Mouse (Mus musculus) fat pad, adult 2 months (tissue): ENCODE results near the gene Nek1.

Experiments used
- DNase-seq: peaks from one replicate; pipeline ENCODE4 v3.0.0-alpha.2; 2011; ENCODE audit warnings: low read depth, low spot score; ENCODE audit errors: extremely low read depth

The Nek1 gene

DNA sequence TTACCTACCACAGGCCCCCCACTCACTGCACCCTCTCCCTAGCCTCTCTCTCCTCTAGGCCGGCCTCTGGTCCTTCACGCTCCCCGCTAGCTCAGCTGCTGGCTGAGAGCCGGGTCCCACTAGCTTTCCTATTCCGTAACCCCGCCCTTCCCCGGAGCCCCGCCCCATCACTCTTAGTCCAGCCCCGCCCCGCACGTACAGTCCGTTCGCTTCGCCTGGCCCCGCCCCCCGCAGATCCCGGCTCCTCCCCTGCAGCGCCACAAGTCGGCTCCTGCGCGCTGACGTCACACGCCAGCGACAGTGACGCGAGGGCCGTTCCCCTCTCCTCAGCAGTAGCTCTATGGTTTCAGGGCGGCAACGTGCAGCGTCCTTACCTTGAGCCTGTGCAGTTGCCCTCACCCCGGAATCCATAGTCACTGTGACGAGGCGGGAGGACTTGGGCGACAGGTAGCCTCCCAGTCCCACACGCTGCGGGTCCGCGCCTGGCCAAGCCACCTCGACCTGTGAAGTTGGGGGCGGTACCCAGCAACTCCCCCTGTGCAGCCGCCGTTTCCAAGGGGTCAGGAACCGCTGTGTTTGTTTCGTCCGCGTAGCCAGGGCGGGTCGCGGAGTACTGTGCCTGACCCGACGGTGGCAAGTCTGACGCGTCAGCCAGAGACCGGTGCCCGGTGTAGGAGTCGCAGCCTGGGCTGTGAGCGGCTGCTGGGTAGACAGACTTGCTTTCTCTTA is at the start of gene Nek1:
Gene Nek1, plus strand, starts transcription at position 286 of the 729 bp plus-strand sequence.
- DNase-seq = peak; percentile 70

DNA sequence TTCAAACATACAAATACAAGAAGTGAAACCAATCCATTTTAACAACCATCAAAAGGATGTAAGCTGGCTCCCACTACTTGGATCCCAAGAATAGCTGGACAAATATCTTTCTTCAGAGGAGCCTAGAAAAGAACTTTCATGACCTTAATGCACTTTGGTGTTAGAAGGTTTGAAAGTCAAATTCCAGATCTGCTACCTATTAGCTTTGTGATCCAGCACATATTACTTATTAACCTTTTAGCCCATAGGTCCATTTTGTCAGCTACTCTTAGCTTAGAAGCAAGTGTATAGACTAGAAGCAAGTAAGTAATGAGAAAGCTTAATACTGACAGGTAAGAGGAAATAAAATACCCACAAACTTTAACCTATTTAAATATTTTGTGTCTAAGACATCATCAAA is 45.5 kb upstream of the Nek1 start:
- no peak for DNase-seq

DNA sequence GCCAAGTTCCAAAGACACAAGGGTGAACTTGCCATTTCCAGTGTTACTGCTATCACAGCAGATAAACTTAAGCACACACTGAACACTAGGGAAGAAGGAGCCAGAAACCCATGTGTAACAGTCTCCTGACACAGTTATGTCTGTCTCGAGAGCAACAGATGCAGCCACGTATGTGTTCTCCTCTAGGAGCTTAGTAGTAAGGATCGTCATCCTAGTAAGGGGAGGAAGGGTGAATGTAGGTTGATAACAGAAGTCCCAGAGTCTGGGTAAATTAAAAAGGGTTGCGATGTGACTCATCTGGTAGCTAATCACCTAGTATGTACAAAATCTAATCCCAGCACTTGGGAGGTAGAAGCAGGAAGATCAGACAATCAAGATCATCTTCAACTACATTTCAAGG is 43.1 kb upstream of the Nek1 start:
- DNase-seq = no peak

DNA sequence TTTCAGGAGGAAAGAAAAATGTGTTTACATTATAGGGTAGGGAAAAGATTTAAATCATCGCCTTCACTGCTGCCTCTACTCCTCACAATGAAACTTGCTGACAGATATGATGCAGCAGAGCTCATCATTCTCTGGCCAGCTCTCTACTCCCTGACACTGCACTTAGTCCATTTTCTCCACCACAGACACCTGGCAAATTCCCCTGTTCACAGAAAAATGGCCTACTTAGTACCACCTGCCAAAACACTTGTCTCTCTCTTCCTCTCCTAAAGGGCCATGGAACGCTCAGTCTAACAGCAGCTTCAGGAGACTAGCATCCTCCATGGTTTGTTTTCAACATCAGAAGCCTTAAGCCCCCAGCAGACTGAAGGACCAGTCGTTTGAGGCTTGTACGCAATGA is 41.7 kb upstream of the Nek1 start:
- DNase-seq = no peak

DNA sequence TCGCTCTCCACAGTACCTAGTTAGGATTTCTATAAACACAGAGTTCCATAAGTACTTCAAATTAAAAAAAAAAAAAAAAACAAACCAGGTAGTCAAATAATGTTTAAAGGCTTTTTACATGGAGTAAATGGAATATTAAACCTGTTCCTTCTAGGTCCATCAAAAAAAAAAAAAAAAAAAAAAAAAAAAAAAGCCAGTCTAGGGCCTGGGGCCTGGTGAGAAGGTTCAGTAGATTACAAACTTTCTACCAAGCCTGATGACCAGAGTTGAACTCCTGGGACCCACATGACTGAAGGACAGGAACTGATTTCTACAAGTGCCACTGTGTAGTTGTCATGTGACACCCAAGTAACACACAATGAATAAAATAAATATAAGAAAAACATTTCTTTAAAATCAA is 41.2 kb upstream of the Nek1 start:
- DNase-seq = no peak

DNA sequence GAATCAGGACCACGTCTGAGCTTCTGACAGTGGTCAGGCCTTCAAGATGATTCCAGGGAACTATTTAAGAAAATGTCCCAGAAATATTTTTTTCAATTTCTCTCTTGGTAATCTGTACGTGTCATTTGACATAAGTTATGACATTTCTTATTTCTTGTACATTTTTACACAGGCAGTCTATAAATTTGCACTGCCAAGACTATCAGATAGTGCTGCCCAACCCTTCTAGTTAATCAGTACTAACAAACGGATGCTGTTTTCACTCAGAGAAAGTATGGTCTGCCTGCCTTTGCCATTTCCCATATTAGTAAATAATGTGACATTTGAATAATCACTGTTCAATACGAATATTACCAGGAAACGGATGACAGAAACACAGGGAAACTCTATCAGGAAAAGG is 40.2 kb upstream of the Nek1 start:
- no peak for DNase-seq

DNA sequence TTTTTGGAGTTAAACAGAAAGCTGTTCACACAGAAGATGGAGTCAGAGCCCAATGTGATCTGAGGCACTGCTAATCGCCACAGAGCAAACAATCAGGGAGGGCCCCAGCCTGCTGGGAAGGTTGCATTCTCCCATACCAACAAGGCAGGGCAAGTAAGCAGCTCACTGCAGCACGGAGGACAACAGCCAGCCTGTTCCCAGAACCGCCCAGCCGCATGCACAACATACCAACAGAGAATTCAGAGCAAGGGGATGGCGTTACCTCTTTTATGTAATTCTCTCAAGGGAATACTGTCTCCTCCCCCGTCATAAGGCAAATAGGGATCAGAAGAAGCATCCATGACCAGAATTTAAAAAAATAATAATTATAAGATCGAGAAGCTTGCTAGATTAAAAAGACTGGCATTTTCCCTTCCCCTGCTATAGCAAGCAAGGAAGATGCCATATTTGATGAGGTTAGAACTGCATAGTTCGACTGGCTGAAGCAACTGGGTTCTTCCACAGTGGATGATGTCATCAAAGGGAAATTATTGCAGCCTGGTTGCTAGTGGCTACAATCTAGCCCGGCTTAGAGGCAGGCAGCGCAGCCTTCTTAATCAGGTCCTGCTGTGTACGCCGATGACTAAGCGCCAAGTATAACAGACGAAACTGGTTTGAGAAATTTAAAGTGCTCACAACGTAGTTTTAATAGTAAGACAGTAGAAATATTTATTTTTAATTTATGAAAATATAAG is 38.5 kb upstream of the Nek1 start:
- peak; percentile 45 for DNase-seq

DNA sequence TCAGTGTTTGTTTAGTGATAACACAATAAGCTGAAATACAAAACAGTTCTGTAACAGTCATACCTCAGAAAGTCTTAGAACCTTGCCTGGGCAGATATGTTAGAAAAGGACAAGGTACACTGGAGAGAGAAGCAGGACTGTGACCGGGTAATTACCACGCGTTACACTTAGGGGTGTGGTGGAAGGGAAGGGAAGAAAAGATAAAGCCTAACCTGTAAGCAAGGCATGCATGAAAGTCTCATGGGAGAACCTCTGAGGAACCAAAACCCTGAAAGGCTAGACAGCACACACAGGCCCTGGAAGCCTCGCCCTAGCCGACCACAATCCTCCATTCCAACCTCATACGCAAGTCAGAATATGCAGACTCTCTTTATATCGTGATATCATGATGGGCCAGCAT is 36.1 kb upstream of the Nek1 start:
- no peak for DNase-seq

DNA sequence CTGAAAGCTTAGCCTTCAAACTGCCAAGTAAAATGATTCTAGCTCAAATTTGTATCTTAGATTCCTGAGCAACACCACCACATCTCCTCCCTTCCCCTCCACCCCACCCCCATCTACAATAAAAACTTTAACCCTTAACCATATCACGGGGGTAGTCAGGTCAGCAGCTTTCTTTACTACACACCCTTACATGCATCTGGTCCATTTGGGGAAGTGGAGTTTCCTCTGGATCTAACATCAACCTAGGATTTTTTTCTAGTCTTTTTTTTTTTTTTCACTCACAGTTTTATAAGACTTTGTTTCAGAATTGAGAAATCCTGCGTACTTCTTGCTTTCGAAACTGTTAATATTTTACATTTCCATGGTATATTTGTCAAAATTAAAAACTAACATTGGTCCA is 30.2 kb upstream of the Nek1 start:
- no peak for DNase-seq

DNA sequence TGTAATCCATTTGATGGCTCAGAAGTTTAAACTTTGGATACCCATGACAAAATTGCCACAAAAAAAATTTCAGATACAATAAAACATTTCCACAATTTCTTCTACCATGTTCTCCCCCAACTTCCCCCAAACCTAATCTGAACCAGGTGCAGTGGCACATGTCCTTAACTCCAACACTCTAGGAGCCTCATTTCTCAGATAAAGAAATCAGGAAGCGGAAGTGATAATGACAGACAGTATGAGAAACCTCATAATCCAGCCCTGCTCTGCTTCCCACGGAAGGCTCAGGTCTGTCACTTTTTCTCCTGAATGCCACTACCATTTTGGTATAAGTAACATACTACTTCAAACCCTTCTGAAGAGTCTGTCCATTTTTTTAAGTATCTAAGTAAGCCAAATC is 29.1 kb upstream of the Nek1 start:
- DNase-seq = no peak

DNA sequence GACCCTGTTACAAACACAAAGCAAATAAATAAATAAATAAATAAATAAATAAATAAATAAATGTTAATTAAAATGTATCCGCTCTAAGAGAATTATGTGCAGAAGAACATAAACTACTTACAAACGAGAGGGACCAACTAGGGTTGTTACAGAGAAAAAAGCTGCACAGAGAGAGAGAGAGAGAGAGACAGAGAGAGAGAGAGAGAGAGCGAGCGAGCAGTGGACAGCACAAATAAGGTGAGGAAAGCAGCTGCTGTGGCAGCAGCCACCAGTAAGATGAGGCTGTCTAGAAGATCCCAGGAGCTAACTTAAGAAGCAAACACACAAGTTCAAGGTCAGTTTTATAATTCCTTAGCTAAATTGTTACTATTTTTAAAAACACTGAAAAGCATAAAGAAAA is 28.5 kb upstream of the Nek1 start:
- DNase-seq = no peak

DNA sequence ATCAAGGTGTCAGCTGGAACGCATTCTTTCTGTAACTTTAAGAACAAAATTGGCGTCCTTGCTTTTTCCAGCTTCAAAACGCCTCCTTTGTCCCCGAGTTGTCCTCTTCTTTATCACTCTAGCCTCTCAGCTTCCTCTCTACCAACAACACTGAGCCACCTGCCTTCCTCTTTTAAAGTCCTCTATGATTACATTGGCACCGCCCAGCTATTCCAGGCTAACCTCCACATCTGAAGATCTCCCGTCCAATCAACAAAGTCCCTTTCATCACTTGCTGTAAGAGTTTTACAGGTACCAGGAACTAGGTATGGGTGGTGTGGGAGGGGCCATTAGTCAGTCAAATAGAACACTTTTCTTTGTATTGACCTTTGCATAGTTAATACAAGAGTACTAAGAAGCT is 27.7 kb upstream of the Nek1 start:
- no peak for DNase-seq

DNA sequence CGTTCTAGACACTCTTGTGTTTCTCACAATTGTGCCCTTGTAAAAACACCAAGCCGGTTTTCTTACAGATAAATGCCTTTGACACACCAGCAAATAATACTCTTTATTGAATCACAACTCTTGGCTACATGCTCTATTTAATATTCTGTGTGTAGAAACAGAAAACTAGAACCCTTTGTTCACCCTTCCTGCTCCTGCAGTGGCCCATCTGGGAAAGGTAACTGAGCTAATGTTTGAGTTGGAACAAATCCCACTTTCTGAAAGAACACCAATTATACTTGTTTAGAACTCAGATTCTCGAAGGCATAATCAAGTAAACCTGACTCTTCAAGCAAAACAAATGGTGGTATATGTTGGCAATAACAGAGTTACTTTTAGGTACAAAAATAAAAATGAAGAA is 27.3 kb upstream of the Nek1 start:
- DNase-seq = no peak

DNA sequence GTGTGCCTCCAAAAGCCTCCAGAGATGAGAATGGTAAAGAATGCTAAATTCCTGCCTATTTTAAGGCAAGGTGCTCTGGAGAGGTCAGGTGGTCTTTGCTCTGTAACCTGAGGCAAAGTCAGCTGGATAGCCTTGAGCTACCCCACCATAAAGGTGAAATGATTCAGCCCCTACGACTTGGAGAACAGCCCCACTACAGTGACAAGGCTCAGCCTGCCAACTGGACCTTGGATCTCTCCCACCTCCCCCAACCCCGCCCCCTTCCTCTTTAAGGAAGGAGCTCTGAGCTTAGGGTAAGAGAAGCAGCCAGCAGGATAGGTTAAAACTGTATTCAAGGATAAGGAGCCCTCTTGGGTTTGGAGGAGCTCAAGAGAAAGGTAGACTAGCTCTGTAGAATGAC is 23.9 kb upstream of the Nek1 start:
- no peak for DNase-seq

DNA sequence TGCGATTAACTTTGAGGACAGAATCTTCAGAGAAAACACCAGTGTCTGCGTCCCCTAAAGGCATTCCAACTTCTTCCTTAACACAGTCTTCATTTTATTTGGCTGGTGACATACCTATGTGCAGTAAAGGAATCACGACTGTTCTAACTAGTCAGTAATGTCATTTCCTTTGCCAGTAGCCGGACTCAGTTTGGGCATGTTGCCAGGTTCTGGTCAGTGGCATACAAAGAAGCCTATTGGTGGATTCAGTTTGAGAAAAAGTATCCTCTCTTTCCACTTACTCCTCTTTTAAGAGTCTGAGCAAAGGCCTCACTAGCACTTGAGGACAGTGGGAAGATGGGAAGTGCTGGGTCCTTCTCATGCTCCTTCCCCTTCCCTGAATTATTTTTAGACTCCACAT is 21.2 kb upstream of the Nek1 start:
- DNase-seq = no peak

DNA sequence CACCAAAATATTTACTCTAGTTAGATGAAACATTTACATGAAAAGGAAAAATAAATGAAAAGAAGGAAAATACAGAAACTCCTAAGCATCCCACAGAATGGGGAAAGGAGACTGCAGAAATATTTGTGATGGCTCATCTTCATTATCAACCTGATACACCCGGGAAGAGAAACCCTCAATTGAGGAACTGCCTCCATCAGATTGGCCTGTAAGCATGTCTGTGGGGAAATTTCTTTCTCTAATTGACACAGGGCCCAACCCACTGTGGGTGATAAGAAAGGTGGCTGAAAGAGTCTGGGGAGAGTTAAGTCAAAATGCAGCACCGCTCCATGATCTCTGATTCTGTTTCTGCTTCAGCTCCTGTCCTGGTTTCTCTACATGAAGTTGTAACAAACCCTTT is 19.5 kb upstream of the Nek1 start:
- no peak for DNase-seq

DNA sequence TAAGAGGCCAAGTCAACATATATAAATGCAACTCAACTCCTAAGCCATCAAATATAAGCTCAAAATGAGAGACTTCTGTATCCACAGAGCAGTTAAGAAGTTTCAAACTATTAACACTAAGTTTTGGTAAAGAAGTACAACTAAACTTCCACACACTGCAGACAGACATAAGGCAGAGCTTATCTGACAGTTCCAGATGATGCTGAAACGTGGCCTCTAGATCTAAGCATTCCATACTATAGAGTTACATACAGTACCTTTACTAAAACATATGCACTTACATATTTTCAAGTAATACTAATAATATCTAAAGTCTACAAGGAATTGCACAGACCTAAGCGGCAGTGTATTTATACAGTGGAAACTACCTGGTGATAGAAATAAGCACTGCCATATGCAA is 18.2 kb upstream of the Nek1 start:
- no peak for DNase-seq

DNA sequence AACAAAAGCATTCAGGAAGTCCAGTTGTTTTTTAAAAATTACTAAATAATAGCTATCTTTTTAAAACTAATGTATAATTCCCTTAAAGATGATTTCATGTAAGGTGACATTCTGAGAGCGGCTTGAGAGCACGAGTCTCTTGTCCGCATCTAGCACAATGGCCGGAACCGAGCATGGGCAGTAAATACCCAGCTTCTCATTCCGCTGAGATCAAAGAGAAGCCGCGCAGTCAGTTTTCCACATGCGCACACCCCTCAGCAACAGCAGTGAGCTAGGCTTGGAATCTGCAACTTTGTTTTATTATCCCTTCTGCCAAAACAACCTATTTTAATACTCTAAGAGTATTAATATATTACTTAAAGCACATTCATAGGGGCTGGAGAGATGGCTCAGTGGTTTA is 16.2 kb upstream of the Nek1 start:
- DNase-seq = no peak

DNA sequence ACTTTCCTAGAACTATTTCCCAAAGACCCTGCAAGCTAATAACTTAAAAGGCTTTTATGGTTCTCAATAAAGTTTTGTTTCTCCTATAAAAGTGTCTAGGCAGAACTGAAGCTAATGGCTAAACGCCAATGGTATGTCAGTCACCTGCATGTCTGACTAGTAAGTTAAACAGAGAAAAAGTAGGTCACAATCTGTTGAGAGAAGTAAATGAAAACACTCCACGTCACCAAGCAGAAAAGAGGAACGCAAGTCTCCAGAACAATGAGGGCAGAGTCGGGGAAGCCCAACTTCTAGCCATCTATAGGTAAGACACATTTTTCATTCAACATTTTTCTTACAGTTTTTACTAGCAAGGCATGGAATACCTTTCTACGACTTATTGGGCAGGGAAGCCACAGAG is 14.5 kb upstream of the Nek1 start:
- DNase-seq = no peak

DNA sequence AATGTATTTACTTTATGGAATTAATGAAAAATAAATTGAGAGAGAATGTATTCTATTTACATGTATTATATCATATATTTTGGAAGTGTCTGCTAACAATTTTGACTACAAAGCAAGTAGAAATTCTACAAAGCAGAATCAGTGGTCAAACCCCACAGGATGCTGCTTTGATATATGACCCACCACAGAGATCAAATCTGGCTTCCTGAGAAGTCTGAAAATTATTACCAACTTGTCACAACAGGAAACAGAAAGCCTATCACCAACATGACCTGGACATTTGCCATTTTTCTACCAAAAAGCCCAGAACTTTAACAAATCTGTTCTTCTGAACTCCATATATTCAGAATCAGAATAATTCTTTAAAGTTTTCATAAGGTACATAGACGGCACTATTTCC is 11.6 kb upstream of the Nek1 start:
- DNase-seq = no peak

DNA sequence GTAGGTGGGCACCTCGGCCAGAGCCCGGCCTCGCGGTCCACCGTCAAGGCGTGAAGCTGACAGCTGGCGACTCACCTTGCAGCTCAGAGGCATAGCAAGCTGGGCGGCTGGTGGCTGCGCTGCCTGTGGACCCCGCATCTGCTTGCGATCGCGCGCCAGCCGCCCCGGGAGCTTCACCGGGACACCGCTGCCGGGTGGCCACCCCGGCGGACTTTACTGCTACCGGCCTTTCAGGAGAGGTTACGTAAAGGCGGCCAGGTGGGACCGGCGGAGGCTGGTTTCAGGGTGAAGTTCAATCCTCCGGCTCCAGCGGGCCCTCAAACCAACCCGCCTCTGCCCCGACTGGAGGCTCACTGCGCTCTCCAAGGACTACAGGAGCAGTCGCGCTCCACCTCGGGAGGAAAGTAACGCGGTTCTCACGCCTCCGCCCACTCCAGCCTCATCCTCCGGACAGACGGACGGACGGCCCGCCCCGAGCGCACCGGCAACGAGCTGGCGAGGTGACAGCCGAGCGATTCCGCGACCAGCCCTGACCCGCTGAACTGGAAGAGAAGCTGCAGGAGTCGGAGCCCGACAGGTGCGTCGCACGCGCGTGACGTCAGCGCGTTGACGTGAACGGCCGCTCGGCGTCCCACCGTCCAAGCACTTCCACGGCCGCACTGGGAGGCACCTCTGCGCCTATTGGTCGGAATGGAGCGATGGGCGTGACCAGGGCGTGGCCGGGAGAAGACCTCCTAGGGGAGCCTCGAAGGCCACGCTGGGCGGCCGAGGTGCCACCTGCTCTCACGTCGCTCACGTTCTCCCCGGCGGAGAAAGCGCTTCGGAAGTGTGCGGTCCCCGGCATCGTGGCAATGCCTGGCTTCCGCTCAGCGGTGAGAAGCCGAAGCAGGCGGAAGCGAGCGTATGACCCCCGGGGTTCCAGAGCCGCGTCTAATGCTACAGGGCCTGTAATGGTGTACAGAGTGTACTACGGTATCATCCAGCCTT is 10.0 kb upstream of the Nek1 start, which contains the start of gene Clcn3:
Gene Clcn3, minus strand, starts transcription at position 600 of the 987 bp plus-strand sequence.
- peak; percentile 76 for DNase-seq

DNA sequence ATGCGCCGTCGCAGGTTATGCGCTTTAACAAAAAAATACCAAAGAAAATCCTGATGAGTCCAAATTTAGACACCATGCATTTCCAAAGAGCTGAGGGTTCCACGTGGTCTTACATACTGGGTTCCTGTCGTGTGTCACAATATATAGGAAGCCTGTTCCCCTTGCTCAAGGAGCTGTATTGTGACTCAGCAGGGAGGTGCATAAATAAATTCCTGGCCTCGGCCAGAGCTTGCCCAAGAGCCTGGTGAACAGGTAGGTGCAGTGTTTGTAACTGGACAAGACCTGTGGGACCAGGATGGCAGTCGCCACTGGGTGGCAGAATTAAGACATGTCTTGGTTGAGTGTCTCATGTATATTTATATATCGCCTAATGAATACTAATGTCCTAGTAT is 9.3 kb upstream of the Nek1 start:
- DNase-seq = peak; percentile 92
